Mouse (Mus musculus): Measurements from ENCODE around the gene Ehd1. TPM values are rescaled to one million over a fixed set of nuclear protein-coding genes. Genes with fewer than 3 reads are reported as not detected.

The Ehd1 gene
- polyA plus RNA-seq, 1 experiment = 72.9 TPM

GRCm38 (mm10) chr19:6296551-6297210, 20.2 kb downstream of the Ehd1 start:
- H3K27ac ChIP-seq (ENCODE audit: insufficient read depth, low read length) = peak overlapping the region; percentile 71
- peaks cover 11% of the 10 kb centered on the region for H3K4me1 ChIP-seq (ENCODE audit: control insufficient read depth, insufficient read depth, low read length)
- TF ChIP-seq CTCF (IDR thresholded peaks at IDR 0.05; ENCODE audit: borderline replicate concordance, insufficient read depth, low read length) (no peak), POLR2A (IDR thresholded peaks at IDR 0.05; ENCODE audit: low read depth, low read length) (no peak)
- H3K4me3 ChIP-seq (ENCODE audit: insufficient read depth, low read length) = no peak overlapping the region

GRCm38 (mm10) chr19:6297641-6298040, 21.1 kb downstream of the Ehd1 start:
- no peak overlapping the region for H3K4me3 ChIP-seq (ENCODE audit: insufficient read depth, low read length)
- peaks cover 14% of the 10 kb centered on the region for H3K4me1 ChIP-seq (ENCODE audit: control insufficient read depth, insufficient read depth, low read length)
- H3K27ac ChIP-seq (ENCODE audit: insufficient read depth, low read length) = peak overlapping the region; percentile 71
- TF ChIP-seq POLR2A (IDR thresholded peaks at IDR 0.05; ENCODE audit: low read depth, low read length) (no peak), CTCF (IDR thresholded peaks at IDR 0.05; ENCODE audit: borderline replicate concordance, insufficient read depth, low read length) (no peak)

GRCm38 (mm10) chr19:6299003-6299402, 22.5 kb downstream of the Ehd1 start:
- no peak overlapping the region for H3K4me3 ChIP-seq (ENCODE audit: insufficient read depth, low read length)
- TF ChIP-seq CTCF (IDR thresholded peaks at IDR 0.05; ENCODE audit: borderline replicate concordance, insufficient read depth, low read length) = no peak
- TF ChIP-seq POLR2A (IDR thresholded peaks at IDR 0.05; ENCODE audit: low read depth, low read length) = no peak
- H3K4me1 ChIP-seq (ENCODE audit: control insufficient read depth, insufficient read depth, low read length) = peaks cover 14% of the 10 kb centered on the region
- no peak overlapping the region for H3K27ac ChIP-seq (ENCODE audit: insufficient read depth, low read length)

GRCm38 (mm10) chr19:6299450-6300267, 23.1 kb downstream of the Ehd1 start:
- Histone ChIP-seq H3K4me1 (ENCODE audit: control insufficient read depth, insufficient read depth, low read length) (peaks cover 14% of the 10 kb centered on the region), H3K27ac (ENCODE audit: insufficient read depth, low read length) (no peak overlapping the region), H3K4me3 (ENCODE audit: insufficient read depth, low read length) (no peak overlapping the region)
- TF ChIP-seq POLR2A (IDR thresholded peaks at IDR 0.05; ENCODE audit: low read depth, low read length) (no peak), CTCF (IDR thresholded peaks at IDR 0.05; ENCODE audit: borderline replicate concordance, insufficient read depth, low read length) (no peak)

GRCm38 (mm10) chr19:6300402-6300841, 23.9 kb downstream of the Ehd1 start:
- TF ChIP-seq CTCF (IDR thresholded peaks at IDR 0.05; ENCODE audit: borderline replicate concordance, insufficient read depth, low read length) (no peak), POLR2A (IDR thresholded peaks at IDR 0.05; ENCODE audit: low read depth, low read length) (no peak)
- H3K4me3 ChIP-seq (ENCODE audit: insufficient read depth, low read length) = no peak overlapping the region
- H3K4me1 ChIP-seq (ENCODE audit: control insufficient read depth, insufficient read depth, low read length) = peaks cover 14% of the 10 kb centered on the region
- H3K27ac ChIP-seq (ENCODE audit: insufficient read depth, low read length) = no peak overlapping the region

- Histone ChIP-seq H3K4me1 (ENCODE audit: control insufficient read depth, insufficient read depth, low read length) (peaks cover 6% of the 10 kb centered on the region), H3K27ac (ENCODE audit: insufficient read depth, low read length) (peak overlapping the region; percentile 38), H3K4me3 (ENCODE audit: insufficient read depth, low read length) (no peak overlapping the region)
- TF ChIP-seq CTCF (IDR thresholded peaks at IDR 0.05; ENCODE audit: borderline replicate concordance, insufficient read depth, low read length) = no peak
- TF ChIP-seq POLR2A (IDR thresholded peaks at IDR 0.05; ENCODE audit: low read depth, low read length) = no peak
These were observed 25.6 kb downstream of the Ehd1 start for GRCm38 (mm10) chr19:6302114-6302513.

GRCm38 (mm10) chr19:6302522-6302921, 26.0 kb downstream of the Ehd1 start:
- TF ChIP-seq CTCF (IDR thresholded peaks at IDR 0.05; ENCODE audit: borderline replicate concordance, insufficient read depth, low read length) (no peak), POLR2A (IDR thresholded peaks at IDR 0.05; ENCODE audit: low read depth, low read length) (no peak)
- Histone ChIP-seq H3K4me3 (ENCODE audit: insufficient read depth, low read length) (no peak overlapping the region), H3K27ac (ENCODE audit: insufficient read depth, low read length) (peak overlapping the region; percentile 38), H3K4me1 (ENCODE audit: control insufficient read depth, insufficient read depth, low read length) (peaks cover 6% of the 10 kb centered on the region; the same call in 1 of the 2 replicates)

- TF ChIP-seq CTCF (IDR thresholded peaks at IDR 0.05; ENCODE audit: borderline replicate concordance, insufficient read depth, low read length) (no peak), POLR2A (IDR thresholded peaks at IDR 0.05; ENCODE audit: low read depth, low read length) (no peak)
- no peak overlapping the region for H3K27ac ChIP-seq (ENCODE audit: insufficient read depth, low read length)
- H3K4me1 ChIP-seq (ENCODE audit: control insufficient read depth, insufficient read depth, low read length) = peaks cover 7% of the 10 kb centered on the region; the same call in 1 of the 2 replicates
- H3K4me3 ChIP-seq (ENCODE audit: insufficient read depth, low read length) = no peak overlapping the region
These were observed 27.3 kb downstream of the Ehd1 start for GRCm38 (mm10) chr19:6303831-6304230.

GRCm38 (mm10) chr19:6304787-6305516, 28.4 kb downstream of the Ehd1 start:
- Histone ChIP-seq H3K27ac (ENCODE audit: insufficient read depth, low read length) (no peak overlapping the region), H3K4me1 (ENCODE audit: control insufficient read depth, insufficient read depth, low read length) (peaks cover 7% of the 10 kb centered on the region; the same call in 1 of the 2 replicates), H3K4me3 (ENCODE audit: insufficient read depth, low read length) (no peak overlapping the region)
- TF ChIP-seq POLR2A (IDR thresholded peaks at IDR 0.05; ENCODE audit: low read depth, low read length) = no peak
- peak; percentile 82 for TF ChIP-seq CTCF (IDR thresholded peaks at IDR 0.05; ENCODE audit: borderline replicate concordance, insufficient read depth, low read length)
